Mouse (Mus musculus) liver, embryonic 12.5 days (tissue): ENCODE measurements around the gene Paox. TPM values are rescaled to one million over a fixed set of nuclear protein-coding genes. Genes with fewer than 3 reads are reported as not detected.
A peak's percentile ranks its signal among the peaks of the same experiment; 100 is the strongest.

Source experiments
- ATAC-seq: fragments of 200-750 bp; cut with Nextera tagmentation; 2 replicates; pipeline ENCODE4 v1.8.0; 2017; ENCODE audit warnings: moderate number of reproducible peaks, mild to moderate bottlenecking, moderate library complexity
- H3K27ac ChIP-seq: fragments of 300-500 bp; sonication (generic); 2 replicates; pipeline ENCODE4 v1.5.1; 2016; ENCODE audit warnings: mild to moderate bottlenecking
- H3K27me3 ChIP-seq: fragments of 300-500 bp; sonication (generic); replicated peaks from 2 replicates; pipeline ENCODE4 v1.6.1; 2016; ENCODE audit warnings: mild to moderate bottlenecking, moderate library complexity
- H3K36me3 ChIP-seq: fragments of 300-500 bp; sonication (generic); 2 replicates; pipeline ENCODE4 v1.6.1; 2016; ENCODE audit warnings: mild to moderate bottlenecking, moderate library complexity
- H3K4me1 ChIP-seq: fragments of 300-500 bp; sonication (generic); 2 replicates; pipeline ENCODE4 v1.6.1; 2016
- H3K4me2 ChIP-seq: fragments of 300-500 bp; sonication (generic); 2 replicates; pipeline ENCODE4 v1.6.1; 2016; ENCODE audit warnings: mild to moderate bottlenecking, moderate library complexity
- H3K4me3 ChIP-seq: fragments of 300-500 bp; sonication (generic); 2 replicates; pipeline ENCODE4 v1.5.1; 2016; ENCODE audit warnings: mild to moderate bottlenecking, moderate library complexity
- H3K9ac ChIP-seq: fragments of 300-500 bp; sonication (generic); 2 replicates; pipeline ENCODE4 v1.6.1; 2016; ENCODE audit warnings: mild to moderate bottlenecking, moderate library complexity
- H3K9me3 ChIP-seq: fragments of 300-500 bp; sonication (generic); replicated peaks from 2 replicates; pipeline ENCODE4 v1.6.1; 2016; ENCODE audit warnings: mild to moderate bottlenecking, moderate library complexity
- WGBS: fragments of 180-500 bp; shearing (Covaris S2); methylation state at CpG from one replicate; pipeline ENCODE4 v1.1.7; 2016; ENCODE audit not compliant: insufficient replicate concordance; 5-methylcytosine and 5-hydroxymethylcytosine counted together
- polyA plus RNA-seq: library from polyadenylated mRNA; unstranded; fragments of >200 nt; fragmentation: Nextera tagmentation; extraction: Ambion mirVana; gene quantifications from 2 replicates; pipeline ENCODE4 v1.2.1, GENCODE M21; 2016

Paox gene
- polyA plus RNA-seq, 1 experiment from 2014 or later, result 11.5 TPM

DNA sequence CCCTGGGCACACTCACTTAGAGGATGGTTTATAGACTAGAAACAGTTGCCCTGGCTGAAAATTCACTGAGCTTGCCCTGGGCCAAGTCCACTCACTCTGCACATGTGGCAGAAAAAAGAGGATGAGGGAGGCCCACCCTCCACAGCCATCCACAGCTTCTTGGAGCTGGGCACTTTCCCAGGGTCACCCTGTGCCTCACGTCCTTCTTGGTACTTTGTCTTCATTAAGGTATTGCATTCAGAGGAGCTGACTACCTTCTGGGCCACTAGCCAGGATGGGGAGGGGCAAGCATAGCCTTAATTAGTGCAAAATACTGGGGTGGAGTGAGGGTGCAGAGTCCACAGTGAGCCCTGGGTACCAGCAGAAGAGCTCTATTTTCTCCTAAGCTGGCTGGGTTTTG lies 20.0 kb upstream of the Paox start:
- Histone ChIP-seq H3K4me1 (peaks cover 6% of the 10 kb centered on the region; the same call in 1 of the 2 replicates), H3K4me2 (no peak overlapping the region), H3K9me3 (no peaks in the 10 kb centered on the region), H3K36me3 (no peaks in the 10 kb centered on the region), H3K4me3 (no peak overlapping the region), H3K27me3 (0 out of 2 replicates have a peak, but pooled peaks cover 6% of the 10 kb centered on the region), H3K27ac (no peak overlapping the region), H3K9ac (no peak overlapping the region)
- no peak for ATAC-seq
- WGBS, result 39% methylated on average over 1 of the region's 1 CpGs

DNA sequence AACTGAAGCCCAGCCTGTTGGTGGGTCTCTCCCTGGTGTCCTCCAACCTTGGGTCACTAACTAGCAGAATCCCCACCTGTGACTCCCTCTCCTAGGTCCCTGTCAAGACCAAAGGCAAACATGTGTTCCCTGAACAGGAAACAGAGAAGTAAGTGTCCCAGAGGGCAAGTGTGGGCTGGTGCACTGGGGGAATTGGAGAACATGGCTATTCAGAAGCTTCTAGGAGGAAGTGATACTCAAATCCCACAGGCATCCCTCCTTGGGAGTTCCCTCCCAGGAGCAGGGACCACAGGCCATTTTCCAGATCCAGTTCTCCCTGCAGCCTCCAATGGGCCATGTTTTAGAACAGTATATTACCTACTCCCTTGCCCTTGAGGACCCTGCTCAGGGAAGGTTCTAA lies 19.5 kb upstream of the Paox start:
- Histone ChIP-seq H3K36me3 (no peaks in the 10 kb centered on the region), H3K9me3 (no peaks in the 10 kb centered on the region), H3K27ac (no peak overlapping the region), H3K4me3 (no peak overlapping the region), H3K4me2 (no peak overlapping the region), H3K4me1 (peaks cover 6% of the 10 kb centered on the region; the same call in 1 of the 2 replicates), H3K27me3 (0 out of 2 replicates have a peak, but pooled peaks cover 6% of the 10 kb centered on the region), H3K9ac (no peak overlapping the region)
- ATAC-seq, result no peak

- Histone ChIP-seq H3K9ac (no peak overlapping the region), H3K9me3 (no peaks in the 10 kb centered on the region), H3K27me3 (0 out of 2 replicates have a peak, but pooled peaks cover 6% of the 10 kb centered on the region), H3K4me3 (no peak overlapping the region), H3K27ac (no peak overlapping the region), H3K4me2 (no peak overlapping the region), H3K4me1 (peaks cover 21% of the 10 kb centered on the region), H3K36me3 (no peaks in the 10 kb centered on the region)
- ATAC-seq, result no peak
- WGBS, result 22% methylated on average over 1 of the region's 1 CpGs
Observed at GRCm38 (mm10) chr7:140098466-140098865, 17.1 kb upstream of the Paox start.

DNA sequence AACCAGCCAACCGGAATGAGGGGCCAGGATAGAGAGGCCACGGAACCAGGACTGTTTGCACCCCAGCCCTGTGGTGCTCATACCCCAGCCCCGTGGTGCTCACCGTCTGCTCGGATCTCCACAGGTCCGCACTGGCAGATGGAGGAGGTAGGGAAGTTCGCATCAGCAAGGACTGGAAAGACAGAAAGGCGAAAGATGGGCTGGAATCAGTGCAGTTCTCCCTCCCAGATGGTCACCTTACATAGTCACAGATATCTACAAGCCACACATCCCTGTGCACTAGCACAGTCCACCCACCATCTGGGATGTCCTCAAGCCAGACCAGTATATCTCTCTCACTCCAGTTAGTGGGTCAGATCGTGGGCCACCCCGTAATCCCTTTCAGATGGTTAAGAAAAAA lies 14.1 kb upstream of the Paox start:
- H3K9ac ChIP-seq, result peak overlapping the region; percentile 55; the same call in 1 of the 2 replicates
- H3K4me2 ChIP-seq, result peak overlapping the region; percentile 67
- no peaks in the 10 kb centered on the region for H3K27me3 ChIP-seq
- 73% methylated on average over 10 of the region's 10 CpGs for WGBS
- no peaks in the 10 kb centered on the region for H3K9me3 ChIP-seq
- H3K4me1 ChIP-seq, result peaks cover 21% of the 10 kb centered on the region
- H3K36me3 ChIP-seq, result peaks cover 12% of the 10 kb centered on the region
- no peak for ATAC-seq
- H3K4me3 ChIP-seq, result peak overlapping the region; percentile 50
- no peak overlapping the region for H3K27ac ChIP-seq

GRCm38 (mm10) chr7:140101993-140102860 lies 13.4 kb upstream of the Paox start, which contains the start of gene Fuom:
Fuom (minus strand) TSS chr7:140102441.
- Histone ChIP-seq H3K27me3 (no peaks in the 10 kb centered on the region), H3K4me1 (peaks cover 21% of the 10 kb centered on the region), H3K9ac (peak within 1 kb of the TSS; percentile 55), H3K4me3 (peak within 1 kb of the TSS; percentile 50), H3K36me3 (peaks cover 17% of the 10 kb centered on the region), H3K27ac (no peak within 1 kb of the TSS), H3K4me2 (peak within 1 kb of the TSS; percentile 67), H3K9me3 (no peaks in the 10 kb centered on the region)
- 4% methylated on average over 30 of the region's 30 CpGs for WGBS
- peak; percentile 89 for ATAC-seq

DNA sequence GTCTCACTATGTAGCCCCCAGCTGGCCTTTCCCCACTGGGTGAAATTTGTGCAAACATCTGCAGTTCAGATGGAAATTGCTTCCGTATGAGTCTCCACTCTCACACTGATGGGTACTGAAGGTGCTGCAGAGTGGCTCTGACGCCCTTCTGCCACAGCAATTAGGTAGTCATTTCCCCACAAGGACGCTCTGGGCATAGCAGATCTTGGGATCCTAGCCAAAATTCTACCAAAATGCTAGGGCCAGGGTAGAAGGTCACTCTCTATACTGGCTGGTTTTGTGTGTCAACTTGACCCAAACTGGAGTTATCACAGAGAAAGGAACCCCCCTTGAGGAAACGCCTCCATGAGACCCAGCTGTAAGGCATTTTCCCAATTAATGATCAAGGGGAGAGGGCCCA lies 11.6 kb upstream of the Paox start:
- Histone ChIP-seq H3K36me3 (peaks cover 33% of the 10 kb centered on the region), H3K9me3 (no peaks in the 10 kb centered on the region), H3K4me1 (peaks cover 15% of the 10 kb centered on the region), H3K27ac (no peak overlapping the region), H3K4me2 (no peak overlapping the region), H3K9ac (no peak overlapping the region), H3K4me3 (no peak overlapping the region), H3K27me3 (no peaks in the 10 kb centered on the region)
- ATAC-seq, result no peak
- WGBS, result 61% methylated on average over 4 of the region's 4 CpGs

DNA sequence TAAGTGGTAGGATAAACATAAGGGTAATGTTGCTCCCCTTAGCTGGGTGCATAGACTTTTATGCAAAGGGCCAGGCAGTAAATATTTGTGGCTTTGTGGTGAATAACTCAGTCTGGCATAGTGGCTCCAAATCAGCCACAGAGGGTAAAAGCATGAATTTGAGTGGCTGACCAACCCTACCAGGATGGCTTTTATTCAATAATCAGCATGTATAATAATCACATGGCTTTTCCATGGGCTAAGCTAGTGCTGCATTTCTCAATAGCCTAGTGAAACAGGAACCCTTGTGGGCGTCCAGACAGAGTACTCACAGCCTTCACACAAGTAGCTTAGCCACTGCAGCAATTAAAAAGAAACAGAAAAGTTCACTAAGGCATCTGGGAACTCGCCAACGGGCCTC lies 3.7 kb upstream of the Paox start:
- Histone ChIP-seq H3K4me2 (no peak overlapping the region), H3K36me3 (peaks cover 59% of the 10 kb centered on the region), H3K9ac (no peak overlapping the region), H3K27me3 (no peaks in the 10 kb centered on the region), H3K27ac (no peak overlapping the region), H3K4me1 (peaks cover 19% of the 10 kb centered on the region), H3K4me3 (no peak overlapping the region), H3K9me3 (no peaks in the 10 kb centered on the region)
- WGBS, result 52% methylated on average over 3 of the region's 3 CpGs
- no peak for ATAC-seq

DNA sequence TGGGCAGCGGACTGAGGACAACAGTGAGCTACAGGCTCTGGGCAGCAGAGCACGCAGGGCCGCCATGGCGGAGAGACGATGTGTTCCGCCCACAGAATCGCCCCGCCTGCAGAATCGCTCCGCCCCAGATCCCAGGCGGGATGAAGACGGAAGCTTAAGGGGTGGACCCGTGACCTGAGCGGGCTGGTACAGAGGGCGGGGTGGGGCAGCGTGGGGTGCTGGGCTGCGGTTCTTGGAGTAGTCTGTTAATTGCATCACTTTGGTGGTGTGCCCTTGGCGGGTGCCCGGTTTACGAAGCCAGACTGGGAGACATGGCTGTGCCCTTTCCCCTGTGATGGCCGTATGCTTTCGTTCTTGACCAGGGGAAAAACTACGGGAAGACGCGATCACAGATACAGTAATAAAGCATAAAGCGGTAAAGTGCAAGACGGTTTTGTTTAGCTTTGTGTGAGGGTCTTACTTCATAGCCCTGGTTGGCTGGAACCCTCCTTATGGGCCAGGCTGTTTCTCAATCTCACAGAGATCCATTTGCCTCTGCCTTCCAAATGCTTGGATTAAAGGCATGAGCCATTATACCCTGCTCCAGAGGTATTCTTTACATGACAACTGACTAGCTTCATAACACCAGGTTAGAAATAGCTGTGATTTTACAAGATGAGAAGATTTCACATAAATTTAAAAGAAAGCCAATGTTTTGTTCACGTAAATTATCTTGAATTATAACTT lies 893 bp downstream of the Paox start, which contains the start of gene Echs1:
Gene Echs1 (minus strand): TSS at position 148 of the 726 bp plus-strand sequence.
- Histone ChIP-seq H3K27ac (peak within 1 kb of the TSS; percentile 72), H3K36me3 (peaks cover 15% of the 10 kb centered on the region), H3K9ac (peak within 1 kb of the TSS; percentile 75), H3K4me2 (peak within 1 kb of the TSS; percentile 98), H3K9me3 (no peaks in the 10 kb centered on the region), H3K27me3 (no peaks in the 10 kb centered on the region), H3K4me3 (peak within 1 kb of the TSS; percentile 70), H3K4me1 (peaks cover 23% of the 10 kb centered on the region)
- WGBS, result 4% methylated on average over 28 of the region's 28 CpGs
- peak; percentile 99 for ATAC-seq

DNA sequence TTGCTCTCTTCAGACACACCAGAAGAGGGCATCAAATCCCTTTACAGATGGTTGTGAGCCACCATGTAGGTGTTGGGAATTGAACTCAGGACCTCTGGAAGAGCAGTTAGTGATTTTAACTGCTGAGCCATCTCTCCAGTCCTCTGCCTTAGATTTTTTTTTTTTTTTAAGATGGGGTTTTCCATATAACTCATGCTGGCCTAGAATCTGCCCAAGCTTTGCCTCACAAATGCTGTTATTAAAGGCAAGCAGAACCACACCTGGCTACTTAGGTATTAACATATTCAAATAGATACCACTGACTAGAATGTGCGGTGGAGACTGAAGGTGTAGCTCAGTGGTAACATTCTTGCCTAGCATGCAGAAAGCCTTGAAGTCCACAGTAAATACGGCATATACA lies 4.9 kb downstream of the Paox start:
- H3K4me1 ChIP-seq, result peaks cover 31% of the 10 kb centered on the region
- 71% methylated on average over 2 of the region's 2 CpGs for WGBS
- no peaks in the 10 kb centered on the region for H3K36me3 ChIP-seq
- H3K27me3 ChIP-seq, result no peaks in the 10 kb centered on the region
- no peaks in the 10 kb centered on the region for H3K9me3 ChIP-seq
- no peak overlapping the region for H3K9ac ChIP-seq
- no peak overlapping the region for H3K4me2 ChIP-seq
- no peak overlapping the region for H3K4me3 ChIP-seq
- H3K27ac ChIP-seq, result no peak overlapping the region
- ATAC-seq, result no peak

GRCm38 (mm10) chr7:140121338-140121910 lies 5.8 kb downstream of the Paox start:
- H3K9ac ChIP-seq, result no peak overlapping the region
- no peak overlapping the region for H3K4me2 ChIP-seq
- H3K9me3 ChIP-seq, result no peaks in the 10 kb centered on the region
- no peak for ATAC-seq
- no peak overlapping the region for H3K4me3 ChIP-seq
- H3K27ac ChIP-seq, result no peak overlapping the region
- peaks cover 33% of the 10 kb centered on the region for H3K4me1 ChIP-seq
- no peaks in the 10 kb centered on the region for H3K36me3 ChIP-seq
- 52% methylated on average over 13 of the region's 13 CpGs for WGBS
- no peaks in the 10 kb centered on the region for H3K27me3 ChIP-seq

DNA sequence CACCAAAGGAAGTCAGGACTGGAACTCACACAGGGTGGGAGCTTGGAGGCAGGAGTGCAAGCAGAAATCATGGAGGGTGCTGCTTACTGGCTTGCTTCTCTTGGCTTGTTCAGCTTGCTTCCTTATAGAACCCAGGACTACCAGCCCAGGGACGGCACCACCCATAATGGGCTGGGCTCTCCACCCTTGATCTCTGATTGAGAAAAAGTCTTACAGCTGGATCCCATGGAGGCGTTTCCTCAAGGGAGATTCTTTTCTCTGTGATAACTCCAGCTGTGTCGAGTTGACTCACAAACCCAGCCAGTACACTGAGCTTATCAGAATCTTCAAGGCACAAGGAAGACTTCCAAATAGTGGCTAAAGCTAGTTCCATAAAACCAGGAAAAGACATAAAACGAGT lies 7.2 kb downstream of the Paox start:
- Histone ChIP-seq H3K27me3 (no peaks in the 10 kb centered on the region), H3K9me3 (no peaks in the 10 kb centered on the region), H3K36me3 (no peaks in the 10 kb centered on the region), H3K27ac (no peak overlapping the region), H3K9ac (no peak overlapping the region), H3K4me1 (peaks cover 31% of the 10 kb centered on the region), H3K4me2 (no peak overlapping the region), H3K4me3 (no peak overlapping the region)
- 18% methylated on average over 4 of the region's 4 CpGs for WGBS
- ATAC-seq, result no peak

DNA sequence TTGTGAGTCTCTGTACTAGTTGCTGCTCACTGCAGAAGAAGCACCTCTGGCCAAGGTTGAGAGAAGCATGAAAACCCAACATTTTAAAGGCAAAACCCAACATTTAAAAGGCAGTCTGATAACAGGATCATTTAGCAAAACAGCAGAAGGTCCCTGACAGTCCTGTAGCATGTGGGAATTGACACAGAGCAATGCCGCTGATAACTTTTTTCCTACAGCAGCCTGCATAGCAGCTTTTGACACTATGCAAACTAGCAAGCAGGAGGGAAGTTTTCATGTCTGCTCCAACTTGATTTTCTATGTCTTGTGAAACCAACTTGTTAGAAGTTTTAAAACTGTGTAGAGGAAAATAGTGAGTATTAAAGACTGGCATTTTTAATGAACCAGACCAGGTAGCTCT lies 8.8 kb downstream of the Paox start:
- no peak for ATAC-seq
- H3K36me3 ChIP-seq, result peaks cover 3% of the 10 kb centered on the region; the same call in 1 of the 2 replicates
- H3K4me1 ChIP-seq, result peaks cover 31% of the 10 kb centered on the region
- H3K27me3 ChIP-seq, result no peaks in the 10 kb centered on the region
- no peak overlapping the region for H3K4me3 ChIP-seq
- WGBS, result 74% methylated on average over 1 of the region's 1 CpGs
- no peaks in the 10 kb centered on the region for H3K9me3 ChIP-seq
- no peak overlapping the region for H3K4me2 ChIP-seq
- H3K9ac ChIP-seq, result no peak overlapping the region
- H3K27ac ChIP-seq, result no peak overlapping the region
